Mouse (Mus musculus): Measurements from ENCODE around the gene 9930104L06Rik.

DNA sequence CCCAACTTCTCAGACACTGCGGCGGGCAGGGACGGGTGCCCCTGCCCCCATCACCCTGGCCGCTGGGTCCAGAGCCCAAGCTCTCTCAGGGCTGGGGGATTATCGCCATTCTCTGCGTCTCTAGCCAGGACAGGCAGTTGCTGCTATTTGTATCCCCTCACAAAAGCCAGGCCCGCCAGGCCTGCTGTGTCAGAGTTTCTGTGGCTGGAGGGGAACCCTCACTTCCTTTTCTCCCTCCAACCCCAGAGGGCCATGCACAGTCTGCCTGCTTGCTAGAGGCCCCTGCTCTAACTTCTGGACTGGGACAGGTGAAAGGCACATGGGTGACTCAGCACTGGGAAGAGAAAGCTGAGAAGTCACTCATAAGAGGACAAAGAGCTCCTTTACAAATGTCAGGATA, 53.5 kb downstream of the 9930104L06Rik start:
- no peak for TF ChIP-seq CTCF (conservative IDR thresholded peaks at IDR 0.05; ENCODE audit: insufficient read depth, insufficient read length, low read depth, low read length)
- no peak for TF ChIP-seq POLR2A (IDR thresholded peaks at IDR 0.05; ENCODE audit: low read depth, low read length)
